Mouse (Mus musculus): ENCODE measurements around the gene Pgs1.

Pgs1 gene

GRCm38 (mm10) chr11:118003176-118003575 lies 17.1 kb downstream of the Pgs1 start:
- DNase-seq (ENCODE audit: low spot score) = no peak

- no peak for DNase-seq (ENCODE audit: low spot score)
Measured at GRCm38 (mm10) chr11:118003718-118004117, 17.6 kb downstream of the Pgs1 start.

DNA sequence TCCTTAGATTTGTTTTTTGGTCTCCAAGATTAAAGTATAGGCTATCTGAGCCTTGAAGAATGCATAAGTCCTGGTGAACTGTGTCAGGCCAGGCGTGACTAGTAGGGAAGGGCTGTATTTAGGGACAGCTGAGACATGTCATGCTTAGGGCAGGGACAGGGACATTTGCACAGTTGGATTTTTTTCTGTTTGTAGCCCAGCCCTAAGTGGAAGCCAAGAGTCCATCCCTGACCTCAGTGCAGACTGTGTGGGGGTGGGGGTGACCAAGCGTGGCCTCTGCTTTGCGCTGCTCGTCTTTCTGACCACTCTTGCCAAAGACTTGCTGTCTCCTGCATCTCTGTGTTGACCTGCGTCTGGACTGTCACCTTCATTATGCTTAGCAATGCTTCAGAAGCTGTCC lies 18.1 kb downstream of the Pgs1 start:
- no peak for DNase-seq (ENCODE audit: low spot score)

DNA sequence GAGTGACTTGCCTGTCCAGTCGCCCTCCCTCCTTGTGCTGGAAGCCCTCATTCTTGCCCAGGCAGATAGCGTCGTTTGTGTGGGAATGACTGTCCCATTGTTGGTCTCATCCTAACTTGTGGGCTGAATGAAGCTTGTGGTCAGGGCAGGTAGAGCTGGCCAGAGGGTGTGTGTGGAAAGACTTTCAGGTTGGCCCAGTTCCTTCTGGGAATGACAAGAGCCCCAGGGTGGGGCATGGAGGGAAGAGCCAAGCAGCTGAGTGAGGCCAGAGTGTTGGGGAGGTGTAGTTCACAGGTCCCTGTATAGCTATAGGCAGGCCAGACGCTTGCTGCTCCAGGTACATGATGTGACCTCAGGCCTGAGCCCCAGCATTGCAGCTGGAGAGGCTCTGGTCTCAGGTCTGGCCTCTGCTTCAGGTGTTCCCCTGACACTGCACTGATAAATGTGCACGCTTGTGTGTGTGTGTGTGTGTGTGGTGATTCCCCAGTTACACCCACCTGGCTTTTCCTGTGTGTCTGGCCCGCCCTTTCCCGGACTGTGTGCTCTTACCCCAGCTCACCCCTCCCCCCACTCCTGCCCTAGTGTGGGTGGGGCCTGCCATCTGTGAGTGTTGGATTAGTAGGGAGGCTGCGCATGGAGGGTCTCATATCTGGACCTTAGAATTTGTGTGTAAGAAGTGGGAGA lies 21.5 kb downstream of the Pgs1 start:
- DNase-seq (ENCODE audit: low spot score) = no peak

DNA sequence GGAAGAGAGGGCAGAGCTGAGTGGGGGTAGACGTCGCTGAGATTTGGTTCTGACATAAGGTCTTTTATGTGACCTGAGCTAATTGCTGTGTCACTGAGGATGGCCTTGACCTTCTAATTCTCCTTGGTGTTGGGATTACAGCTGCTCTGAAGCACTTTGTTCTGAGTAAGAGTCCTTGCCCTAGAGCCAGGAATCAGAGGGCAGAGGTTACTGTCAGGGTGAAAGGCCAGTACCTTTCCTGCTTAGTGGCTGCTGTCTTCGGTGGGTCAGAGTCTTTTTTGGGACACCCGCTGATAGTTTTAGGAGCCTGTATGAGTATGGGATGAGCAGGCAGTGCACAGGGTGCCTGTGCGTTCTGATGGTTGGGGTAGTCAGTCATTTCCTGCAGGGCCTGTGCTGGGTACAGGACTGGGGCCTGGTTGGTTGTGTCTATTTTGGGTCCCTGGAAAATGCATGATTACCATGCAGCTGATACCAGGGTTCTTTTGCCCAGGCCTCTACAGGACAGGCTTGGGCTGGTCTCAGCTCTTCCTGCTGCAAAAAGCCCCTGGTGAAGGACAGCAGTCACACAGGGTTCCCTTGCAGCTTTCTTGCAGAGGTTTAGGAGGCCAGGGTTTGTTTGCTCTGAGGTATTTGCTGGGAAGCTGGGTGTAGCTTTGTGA lies 22.2 kb downstream of the Pgs1 start:
- DNase-seq (ENCODE audit: low spot score) = no peak

GRCm38 (mm10) chr11:118008843-118009242 lies 22.8 kb downstream of the Pgs1 start:
- DNase-seq (ENCODE audit: low spot score) = no peak

DNA sequence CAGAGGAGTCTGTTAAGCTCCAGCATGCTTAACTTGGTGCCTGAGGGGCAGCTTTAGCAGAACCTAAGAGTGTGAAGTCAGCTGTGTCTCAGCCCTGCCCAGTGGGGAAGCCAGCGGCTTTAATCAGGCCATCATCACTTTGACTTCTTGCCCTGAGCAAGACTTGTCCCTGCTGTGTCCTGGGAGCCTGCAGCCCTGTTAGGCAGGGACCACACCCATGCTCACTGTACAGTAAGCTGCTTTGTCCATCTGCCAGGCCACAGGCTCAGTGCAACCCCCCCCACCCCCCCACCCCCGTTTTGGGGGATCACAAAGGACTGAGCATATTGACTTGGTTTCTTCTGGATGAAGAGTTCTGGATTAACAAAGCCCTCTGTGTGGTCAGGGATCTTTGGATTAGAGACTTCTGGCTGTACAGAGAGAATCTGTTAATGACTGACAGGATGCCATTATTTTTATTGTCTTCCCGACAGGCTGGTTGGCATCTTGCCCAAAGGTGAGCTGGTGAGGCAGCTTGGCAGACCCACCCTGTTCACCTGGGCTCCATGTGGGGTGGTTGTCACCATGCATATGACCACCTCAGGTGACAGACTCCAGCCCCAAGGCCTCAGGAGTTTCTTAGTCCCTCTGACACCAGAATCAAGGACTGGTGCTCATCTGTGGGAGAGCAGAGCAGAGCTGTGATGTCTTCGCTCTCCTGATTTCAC lies 23.9 kb downstream of the Pgs1 start:
- DNase-seq (ENCODE audit: low spot score) = no peak

- DNase-seq (ENCODE audit: low spot score) = no peak
Measured at GRCm38 (mm10) chr11:118012595-118012994, 26.5 kb downstream of the Pgs1 start.

GRCm38 (mm10) chr11:118013339-118013738 lies 27.2 kb downstream of the Pgs1 start:
- DNase-seq (ENCODE audit: low spot score) = no peak

DNA sequence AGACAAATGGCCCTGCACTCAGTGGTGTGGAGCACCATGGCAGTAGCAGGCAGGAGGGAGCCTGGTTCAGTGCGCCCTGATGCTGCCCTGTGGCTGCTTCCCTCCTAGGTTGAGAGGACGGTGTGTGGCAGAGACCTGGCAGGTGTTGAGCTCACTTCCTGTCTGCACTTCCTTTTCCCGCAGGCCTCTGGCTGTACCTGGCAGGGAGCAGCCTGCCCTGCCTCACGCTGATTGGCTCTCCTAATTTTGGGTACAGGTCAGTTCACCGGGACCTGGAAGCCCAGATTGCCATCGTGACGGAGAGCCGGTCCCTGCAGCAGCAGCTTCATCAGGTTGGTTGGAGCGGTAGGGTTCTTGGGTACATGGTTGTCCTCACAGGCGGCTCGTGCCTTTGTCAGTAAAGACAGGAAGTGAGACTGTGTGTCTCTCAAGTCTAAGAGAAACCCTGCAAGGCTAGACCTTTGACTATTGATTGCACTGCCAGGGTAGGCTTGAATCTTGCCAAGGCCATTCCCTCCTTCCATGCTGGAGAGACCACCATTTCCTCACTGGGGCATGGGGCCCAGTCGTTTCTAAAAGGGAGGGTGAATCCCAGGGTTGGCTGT lies 28.4 kb downstream of the Pgs1 start:
- DNase-seq (ENCODE audit: low spot score) = no peak

GRCm38 (mm10) chr11:118015381-118016145 lies 29.5 kb downstream of the Pgs1 start:
- no peak for DNase-seq (ENCODE audit: low spot score)

DNA sequence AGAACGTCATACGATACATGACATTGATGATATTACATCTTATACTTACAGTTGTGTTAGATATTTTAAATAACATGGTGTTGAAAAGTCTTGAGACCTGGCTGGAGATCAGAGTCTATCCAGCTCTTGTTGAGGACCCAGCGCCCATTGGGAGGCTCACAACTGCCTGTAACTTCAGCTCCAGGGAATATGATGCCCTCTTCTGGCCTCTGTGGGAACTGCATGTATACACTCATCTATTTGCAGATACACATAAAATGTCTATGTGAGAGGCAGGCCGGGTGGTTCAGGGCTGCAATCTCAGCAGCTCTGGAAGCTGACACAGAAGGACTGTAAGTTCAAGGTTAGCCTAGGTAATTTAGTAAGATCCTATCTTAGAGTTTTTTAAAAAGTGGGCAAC lies 32.2 kb downstream of the Pgs1 start:
- no peak for DNase-seq (ENCODE audit: low spot score)

GRCm38 (mm10) chr11:118021806-118022205 lies 35.7 kb downstream of the Pgs1 start:
- DNase-seq (ENCODE audit: low spot score) = peak; percentile 35

DNA sequence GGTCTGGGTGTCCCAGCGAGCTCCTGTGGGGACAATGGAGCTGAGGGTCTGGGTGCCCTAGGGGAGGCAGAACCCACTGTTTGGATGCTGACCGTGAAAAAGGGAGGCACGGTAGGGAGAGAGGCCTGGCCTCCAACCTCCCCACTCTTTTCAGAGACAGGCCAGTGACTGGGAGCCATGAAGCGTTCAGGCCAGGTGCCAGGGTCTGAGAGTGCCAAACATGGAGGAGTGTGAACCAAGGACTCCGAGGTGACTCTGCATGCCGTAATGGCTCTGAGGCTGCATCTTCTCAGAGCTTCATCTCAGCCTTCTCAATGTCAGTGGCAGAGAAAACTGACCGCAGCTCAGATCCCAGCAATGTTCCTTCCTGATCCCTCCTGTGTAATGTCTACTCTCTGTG lies 37.4 kb downstream of the Pgs1 start:
- DNase-seq (ENCODE audit: low spot score) = no peak

DNA sequence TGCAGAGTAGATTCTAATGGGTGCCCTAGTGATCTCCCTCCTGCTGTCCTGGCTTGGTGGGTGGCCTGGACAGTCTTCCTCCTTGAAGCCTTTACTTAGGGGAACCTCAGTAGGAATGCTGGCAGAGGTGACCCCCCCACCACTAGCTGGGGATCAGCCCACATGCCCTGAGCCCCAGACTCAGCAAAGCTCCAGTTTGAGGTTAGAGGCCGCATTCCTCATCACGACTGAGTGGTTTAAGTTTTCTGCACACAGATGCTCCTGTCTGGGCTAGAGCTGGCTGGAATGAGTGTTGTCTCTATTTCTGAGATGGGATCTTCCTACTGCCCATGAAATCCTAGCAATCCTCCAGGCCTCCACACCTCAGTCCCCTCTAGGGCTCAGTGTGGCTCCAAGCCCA lies 38.0 kb downstream of the Pgs1 start:
- DNase-seq (ENCODE audit: low spot score) = no peak

- DNase-seq (ENCODE audit: low spot score) = no peak
Measured at GRCm38 (mm10) chr11:118029170-118029569, 43.1 kb downstream of the Pgs1 start.

GRCm38 (mm10) chr11:118031134-118031533 lies 45.0 kb downstream of the Pgs1 start:
- DNase-seq (ENCODE audit: low spot score) = no peak

GRCm38 (mm10) chr11:118034395-118034794 lies 48.3 kb downstream of the Pgs1 start:
- DNase-seq (ENCODE audit: low spot score) = no peak

- DNase-seq (ENCODE audit: low spot score) = no peak
Measured at GRCm38 (mm10) chr11:118035068-118035467, 49.0 kb downstream of the Pgs1 start.

GRCm38 (mm10) chr11:118042791-118043190 lies 56.7 kb downstream of the Pgs1 start:
- no peak for DNase-seq (ENCODE audit: low spot score)

- peak; percentile 54 for DNase-seq (ENCODE audit: low spot score)
Measured at GRCm38 (mm10) chr11:118043293-118043907, 57.3 kb downstream of the Pgs1 start.

GRCm38 (mm10) chr11:118049641-118050040 lies 63.5 kb downstream of the Pgs1 start:
- DNase-seq (ENCODE audit: low spot score) = no peak
